Mouse (Mus musculus) limb, embryonic 11.5 days (tissue): ENCODE results near the gene Frem1. TPM values are rescaled to one million over a fixed set of nuclear protein-coding genes. Genes with fewer than 3 reads are reported as not detected.

Experiments used
- ATAC-seq: fragments of 200-750 bp; cut with Nextera tagmentation; 2 replicates; pipeline ENCODE4 v1.8.0; 2017; ENCODE audit warnings: low read depth; ENCODE audit not compliant: insufficient number of reproducible peaks, low FRiP score, low TSS enrichment
- DNase-seq: peaks from one replicate; pipeline ENCODE4 v3.0.0-alpha.2; 2015; ENCODE audit warnings: low spot score
- H3K27ac ChIP-seq: fragments of 300-500 bp; sonication (generic); replicated peaks from 2 replicates; pipeline ENCODE4 v1.5.1; 2014; ENCODE audit warnings: low read depth, mild to moderate bottlenecking, low read length
- H3K27me3 ChIP-seq: fragments of 300-500 bp; sonication (generic); 2 replicates; pipeline ENCODE4 v1.6.1; 2014; ENCODE audit warnings: mild to moderate bottlenecking, low read length, mixed read lengths; ENCODE audit not compliant: control insufficient read depth, insufficient read depth
- H3K36me3 ChIP-seq: fragments of 300-500 bp; sonication (generic); 2 replicates; pipeline ENCODE4 v1.6.1; 2014; ENCODE audit warnings: mild to moderate bottlenecking, low read length, moderate library complexity, mixed read lengths; ENCODE audit not compliant: control insufficient read depth, insufficient read depth
- H3K4me1 ChIP-seq: fragments of 300-500 bp; sonication (generic); 2 replicates; pipeline ENCODE4 v1.6.1; 2014; ENCODE audit warnings: low read length, mixed read lengths; ENCODE audit not compliant: control insufficient read depth, insufficient read depth
- H3K4me2 ChIP-seq: fragments of 300-500 bp; sonication (generic); 2 replicates; pipeline ENCODE4 v1.6.1; 2014; ENCODE audit warnings: low read depth, mild to moderate bottlenecking, moderate library complexity; ENCODE audit not compliant: severe bottlenecking
- H3K4me3 ChIP-seq: fragments of 300-500 bp; sonication (generic); 2 replicates; pipeline ENCODE4 v1.5.1; 2014; ENCODE audit warnings: low read depth, low read length
- H3K9ac ChIP-seq: fragments of 300-500 bp; sonication (generic); 2 replicates; pipeline ENCODE4 v1.6.1; 2014; ENCODE audit warnings: mild to moderate bottlenecking, low read length
- H3K9me3 ChIP-seq: fragments of 300-500 bp; sonication (generic); 2 replicates; pipeline ENCODE4 v1.6.1; 2016; ENCODE audit warnings: low read length; ENCODE audit not compliant: control insufficient read depth
- WGBS: fragments of 180-500 bp; shearing (Covaris S2); extraction: QIAGEN DNeasy Blood & Tissue Kit; methylation state at CpG from one replicate; pipeline ENCODE4 v1.1.7; 2014; 5-methylcytosine and 5-hydroxymethylcytosine counted together
- polyA plus RNA-seq: library from polyadenylated mRNA; unstranded; fragments of >200 nt; fragmentation: Nextera tagmentation; extraction: Ambion mirVana; gene quantifications from 2 replicates; pipeline ENCODE4 v1.2.1, GENCODE M21; 2014

Frem1 gene
- polyA plus RNA-seq, 1 experiment from 2014 or later, result 15.1 TPM

DNA sequence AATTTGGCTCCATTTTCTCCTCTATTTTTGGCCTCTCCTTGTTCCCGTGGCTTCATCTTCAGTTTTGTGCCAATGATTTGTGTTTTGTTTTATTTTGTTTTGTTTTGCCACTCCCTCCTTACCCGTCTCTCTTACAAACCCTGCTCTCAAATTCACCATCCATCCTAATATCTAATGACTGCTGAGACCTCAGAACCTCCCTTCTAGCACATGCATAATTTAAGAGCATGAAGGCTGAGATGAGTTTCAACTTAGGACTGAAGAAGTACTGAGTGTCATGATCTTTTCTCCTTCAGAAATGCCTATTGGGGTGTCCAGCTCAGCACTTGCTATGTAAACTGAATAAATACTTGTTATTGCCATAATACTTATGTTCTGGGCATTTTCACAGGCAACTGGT, 37.6 kb downstream of the Frem1 start:
- Histone ChIP-seq H3K4me3 (no peak overlapping the region), H3K4me2 (no peak overlapping the region), H3K9me3 (no peaks in the 10 kb centered on the region), H3K27ac (no peak overlapping the region), H3K4me1 (peaks cover 5% of the 10 kb centered on the region), H3K9ac (no peak overlapping the region), H3K27me3 (no peaks in the 10 kb centered on the region), H3K36me3 (no peaks in the 10 kb centered on the region)
- ATAC-seq (no peak), DNase-seq (no peak)
- 95% methylated on average over 2 of the region's 2 CpGs for WGBS

DNA sequence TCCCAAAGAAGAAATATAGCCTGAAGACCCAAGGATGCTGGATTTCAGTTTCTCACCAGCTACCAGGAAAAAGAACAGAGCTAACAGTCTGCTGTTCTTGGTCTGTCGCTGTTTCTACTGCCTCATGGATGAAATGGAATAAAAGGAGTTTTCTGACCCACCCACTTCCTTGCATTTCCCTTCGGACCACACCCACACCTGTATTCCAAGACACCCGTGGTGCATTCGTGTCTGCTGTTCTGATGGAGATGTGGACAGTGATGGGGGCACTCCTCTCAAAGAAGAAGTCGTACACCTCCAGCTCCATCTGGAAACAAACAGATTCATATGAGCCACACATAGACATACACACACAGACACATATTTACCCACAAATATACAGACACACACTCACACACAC, 48.1 kb downstream of the Frem1 start:
- Histone ChIP-seq H3K36me3 (no peaks in the 10 kb centered on the region), H3K9me3 (no peaks in the 10 kb centered on the region), H3K9ac (no peak overlapping the region), H3K4me3 (no peak overlapping the region), H3K4me2 (no peak overlapping the region), H3K27me3 (no peaks in the 10 kb centered on the region), H3K4me1 (no peaks in the 10 kb centered on the region), H3K27ac (no peak overlapping the region)
- 88% methylated on average over 5 of the region's 5 CpGs for WGBS
- no peak for DNase-seq
- no peak for ATAC-seq

DNA sequence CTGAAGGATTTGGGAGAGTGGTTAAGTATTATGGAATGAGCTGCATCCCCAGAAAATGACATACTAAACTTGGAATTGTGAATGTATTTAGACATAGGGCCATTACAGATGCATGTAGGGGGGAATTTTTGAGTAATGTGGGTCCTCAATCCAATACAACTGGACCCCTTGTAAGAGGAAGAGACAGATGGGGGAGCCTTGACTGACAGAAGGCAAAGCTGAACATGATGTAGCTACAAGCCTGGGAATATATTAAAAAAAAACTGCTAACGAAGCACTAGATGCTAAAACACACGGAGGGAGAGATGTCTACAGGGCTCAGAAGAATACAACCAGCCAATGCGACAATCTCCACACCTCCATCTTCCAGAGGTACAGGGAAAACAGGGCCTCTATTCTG, 60.1 kb downstream of the Frem1 start:
- 90% methylated on average over 3 of the region's 3 CpGs for WGBS
- Histone ChIP-seq H3K9me3 (no peaks in the 10 kb centered on the region), H3K4me1 (no peaks in the 10 kb centered on the region), H3K36me3 (no peaks in the 10 kb centered on the region), H3K27me3 (no peaks in the 10 kb centered on the region), H3K9ac (no peak overlapping the region), H3K27ac (no peak overlapping the region), H3K4me2 (no peak overlapping the region), H3K4me3 (no peak overlapping the region)
- ATAC-seq (no peak), DNase-seq (no peak)

DNA sequence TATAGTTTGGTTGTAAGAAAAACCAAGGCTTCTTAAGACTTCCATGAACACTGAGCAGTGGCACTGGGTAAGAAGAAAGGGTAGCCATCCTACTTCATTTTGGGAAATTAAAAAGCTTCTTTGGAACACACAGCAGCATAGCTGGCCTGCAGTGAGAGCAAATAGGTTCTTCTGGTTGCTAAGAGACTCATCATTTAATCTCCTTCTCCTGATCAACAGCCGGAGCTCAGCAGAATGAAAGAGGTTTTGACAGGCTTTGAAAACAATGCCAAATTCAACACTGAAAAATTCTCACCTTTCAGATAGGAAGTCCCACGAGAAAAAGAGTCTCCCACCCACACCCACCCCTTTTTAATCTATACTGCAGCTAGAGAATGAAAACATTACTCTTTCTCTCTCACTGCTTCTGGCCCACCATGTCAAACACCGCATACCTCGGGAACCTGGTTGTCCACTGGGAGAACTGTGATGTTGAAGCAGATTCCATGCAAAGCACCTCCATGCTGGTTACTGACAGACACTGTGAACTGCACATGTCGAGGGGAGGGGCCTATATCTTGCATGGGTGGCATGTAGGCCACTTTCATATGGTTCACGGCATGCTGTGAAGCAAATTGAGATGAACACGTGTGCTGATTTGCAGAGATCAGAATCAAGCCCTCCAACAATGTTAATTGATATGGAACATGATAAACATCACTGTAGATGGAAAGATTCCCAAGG, 61.0 kb downstream of the Frem1 start:
- 86% methylated on average over 7 of the region's 7 CpGs for WGBS

DNA sequence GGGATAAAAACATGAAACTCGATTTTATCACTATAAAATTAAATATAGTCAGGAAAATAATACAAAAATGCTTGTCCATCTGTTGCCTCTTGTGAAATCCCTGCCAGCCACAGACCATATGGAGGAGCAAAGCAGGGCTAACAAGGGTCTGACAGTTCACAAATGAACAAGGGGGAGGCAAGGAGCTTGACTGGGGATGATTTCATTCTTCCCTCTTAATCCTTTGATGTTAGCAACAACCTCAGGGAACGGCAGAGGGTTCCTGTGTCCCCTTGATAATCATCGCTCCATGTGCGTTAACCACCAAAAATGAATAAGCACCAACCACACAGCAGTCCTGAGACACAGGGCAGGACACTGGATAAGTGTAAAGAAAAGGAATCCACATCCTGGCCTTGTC, 79.8 kb downstream of the Frem1 start:
- Histone ChIP-seq H3K27ac (no peak overlapping the region), H3K4me3 (no peak overlapping the region), H3K4me1 (no peaks in the 10 kb centered on the region), H3K4me2 (no peak overlapping the region), H3K9me3 (no peaks in the 10 kb centered on the region), H3K27me3 (no peaks in the 10 kb centered on the region), H3K36me3 (no peaks in the 10 kb centered on the region), H3K9ac (no peak overlapping the region)
- no peak for DNase-seq
- no peak for ATAC-seq
- 83% methylated on average over 4 of the region's 4 CpGs for WGBS

More for the DNA sequence above, 61.0 kb downstream of the Frem1 start:
- H3K4me1 ChIP-seq, result no peaks in the 10 kb centered on the region
- no peak overlapping the region for H3K4me2 ChIP-seq
- H3K27ac ChIP-seq, result no peak overlapping the region
- no peaks in the 10 kb centered on the region for H3K36me3 ChIP-seq
- H3K9me3 ChIP-seq, result no peaks in the 10 kb centered on the region
- ATAC-seq (no peak), DNase-seq (no peak)
- no peak overlapping the region for H3K4me3 ChIP-seq
- no peaks in the 10 kb centered on the region for H3K27me3 ChIP-seq
- no peak overlapping the region for H3K9ac ChIP-seq

DNA sequence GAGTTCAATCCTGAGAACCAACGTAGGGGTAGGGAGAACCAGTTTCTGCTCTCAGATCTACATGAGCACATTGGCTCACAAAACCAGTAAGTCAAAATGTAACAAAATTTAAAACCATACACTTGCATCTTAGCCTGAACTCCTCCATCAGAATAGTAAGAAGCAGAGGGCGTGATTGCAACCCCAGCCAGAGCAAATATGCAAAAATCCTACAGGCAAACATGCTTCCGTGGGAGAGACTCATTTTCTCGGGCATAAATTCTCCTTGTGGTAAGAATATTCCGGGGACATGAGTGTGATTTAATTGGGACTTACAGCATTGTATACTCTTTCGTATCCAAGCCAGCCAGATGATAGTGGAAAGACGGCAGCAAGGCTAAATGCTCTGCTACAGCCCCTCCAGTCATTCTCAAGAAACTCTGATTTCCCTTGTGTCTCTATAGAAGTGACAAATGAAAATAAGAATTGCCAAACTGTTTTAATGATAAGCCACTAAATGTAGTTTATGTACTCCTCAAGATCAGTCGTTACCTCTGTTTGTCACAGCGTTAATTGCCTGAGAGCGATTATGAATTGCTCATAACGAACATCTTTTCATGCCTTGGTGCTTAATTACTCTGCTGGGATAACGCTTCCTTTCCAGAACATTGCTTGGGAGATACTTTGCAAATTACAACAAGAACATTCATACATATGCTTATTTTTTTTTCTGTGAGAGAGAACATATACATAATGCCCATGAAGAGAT, 81.1 kb downstream of the Frem1 start:
- Histone ChIP-seq H3K4me1 (no peaks in the 10 kb centered on the region), H3K9me3 (no peaks in the 10 kb centered on the region), H3K27ac (no peak overlapping the region), H3K4me2 (no peak overlapping the region), H3K4me3 (no peak overlapping the region), H3K27me3 (no peaks in the 10 kb centered on the region), H3K9ac (no peak overlapping the region), H3K36me3 (no peaks in the 10 kb centered on the region)
- no peak for DNase-seq
- no peak for ATAC-seq
- 87% methylated on average over 12 of the region's 12 CpGs for WGBS

DNA sequence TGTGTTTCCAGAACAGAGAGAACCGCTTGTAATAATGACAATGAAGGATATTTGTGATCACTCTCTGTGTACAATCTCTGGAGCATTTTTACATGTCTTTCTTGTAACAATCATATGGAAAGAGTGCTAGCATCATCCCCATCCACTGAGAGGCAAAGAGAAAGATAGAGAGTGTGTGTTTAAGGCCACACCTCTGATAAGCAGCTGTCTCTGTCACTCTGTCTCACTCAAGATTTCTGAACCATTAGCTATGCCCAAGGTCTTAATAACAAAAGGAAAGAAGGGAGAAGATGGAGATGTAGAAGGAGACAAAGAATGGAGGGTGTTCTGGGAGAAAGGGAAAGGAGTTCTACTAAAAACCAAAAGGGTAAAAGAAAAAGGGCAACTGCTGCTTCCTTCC, 91.1 kb downstream of the Frem1 start:
- H3K9me3 ChIP-seq, result no peaks in the 10 kb centered on the region
- H3K4me3 ChIP-seq, result no peak overlapping the region
- no peaks in the 10 kb centered on the region for H3K27me3 ChIP-seq
- H3K36me3 ChIP-seq, result no peaks in the 10 kb centered on the region
- H3K27ac ChIP-seq, result no peak overlapping the region
- no peak overlapping the region for H3K4me2 ChIP-seq
- DNase-seq, result no peak
- H3K4me1 ChIP-seq, result no peaks in the 10 kb centered on the region
- no peak overlapping the region for H3K9ac ChIP-seq
- ATAC-seq, result no peak
- 90% methylated on average over 1 of the region's 1 CpGs for WGBS

DNA sequence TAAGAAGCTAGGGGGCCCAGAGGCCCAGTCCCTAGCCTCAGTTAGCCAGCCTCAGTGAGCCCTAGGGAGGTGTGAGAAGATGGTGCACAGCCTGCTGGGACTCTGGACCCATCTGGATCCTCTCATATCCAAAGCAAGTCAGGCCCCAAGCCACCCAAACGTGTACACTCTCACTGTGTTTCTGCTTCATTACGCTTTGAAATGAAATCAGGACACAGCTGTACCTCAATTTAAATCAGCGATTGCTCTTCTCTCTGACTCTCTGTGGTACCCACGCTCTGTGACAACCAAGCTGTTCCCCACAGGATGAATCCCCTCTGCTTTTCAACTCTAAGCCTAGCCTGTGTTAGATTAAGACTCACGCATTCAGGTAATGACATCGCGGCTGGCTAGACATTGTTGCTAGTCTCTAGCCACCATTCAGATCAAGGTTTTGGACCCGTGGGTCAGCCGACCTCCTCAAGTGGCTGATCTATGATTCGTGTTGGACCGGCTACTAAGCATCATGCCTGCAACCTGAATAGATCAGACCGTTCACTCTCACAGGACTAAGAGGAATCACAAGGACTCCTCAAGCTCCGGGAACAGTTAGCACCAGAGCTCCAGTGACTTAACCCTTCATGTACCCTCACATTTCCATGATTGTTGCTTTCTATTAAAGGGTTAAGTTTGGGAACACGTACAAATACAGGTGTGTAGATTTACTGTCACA, 94.2 kb downstream of the Frem1 start:
- DNase-seq (no peak), ATAC-seq (no peak)
- Histone ChIP-seq H3K27ac (no peak overlapping the region), H3K4me3 (no peak overlapping the region), H3K4me1 (no peaks in the 10 kb centered on the region), H3K36me3 (peaks cover 3% of the 10 kb centered on the region; the same call in 1 of the 2 replicates), H3K27me3 (no peaks in the 10 kb centered on the region), H3K9me3 (no peaks in the 10 kb centered on the region), H3K9ac (no peak overlapping the region), H3K4me2 (no peak overlapping the region)
- 85% methylated on average over 14 of the region's 14 CpGs for WGBS
